Mouse (Mus musculus) activated CD4-positive, CD25-positive, alpha-beta regulatory T cell, adult 4 months (primary cell): ENCODE data around the gene Dnmt3a. TPM values are rescaled to one million over a fixed set of nuclear protein-coding genes. Genes with fewer than 3 reads are reported as not detected.

ENCODE experiments used
- ATAC-seq: one replicate; pipeline ENCODE4 v1.8.0; 2017
- polyA plus RNA-seq, 2 experiments: library from polyadenylated mRNA; unstranded; fragments of 100-300 nt; shearing (Covaris generic); gene quantifications; one replicate each; pipeline ENCODE4 v1.2.1; 2017

The Dnmt3a gene
- polyA plus RNA-seq, 2 experiments from 2014 or later, result 17.9 to 22.9 TPM

DNA sequence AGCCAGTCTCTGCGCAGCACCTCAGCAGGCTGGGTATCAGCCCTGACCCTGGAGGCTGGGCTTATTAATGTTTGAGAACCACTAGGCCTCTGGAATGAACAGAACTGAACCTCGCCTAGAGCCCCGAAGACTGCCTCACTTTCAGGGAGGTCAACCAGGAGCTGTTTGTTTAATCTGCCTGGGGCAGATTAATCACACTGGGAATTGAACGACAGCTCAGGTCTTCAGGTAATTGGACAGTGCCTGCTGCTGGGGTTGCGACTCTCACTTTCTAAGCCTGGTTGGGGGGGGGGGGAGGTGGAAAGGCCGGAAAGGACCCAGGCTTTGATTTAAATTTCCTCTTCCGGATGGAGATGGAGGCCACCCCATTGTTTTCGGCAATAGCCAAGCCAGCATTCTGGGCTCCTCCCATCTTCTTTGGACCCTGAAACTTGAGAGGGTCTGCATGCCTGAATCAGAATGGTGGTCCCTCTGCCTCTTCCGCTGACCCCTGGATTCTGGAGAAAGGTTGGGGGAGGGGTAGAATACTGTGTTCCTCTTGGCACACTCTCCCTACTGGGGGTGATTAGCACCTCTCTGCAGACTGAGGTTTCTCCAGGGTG is 79.2 kb downstream of the Dnmt3a start:
- ATAC-seq, result no peak

DNA sequence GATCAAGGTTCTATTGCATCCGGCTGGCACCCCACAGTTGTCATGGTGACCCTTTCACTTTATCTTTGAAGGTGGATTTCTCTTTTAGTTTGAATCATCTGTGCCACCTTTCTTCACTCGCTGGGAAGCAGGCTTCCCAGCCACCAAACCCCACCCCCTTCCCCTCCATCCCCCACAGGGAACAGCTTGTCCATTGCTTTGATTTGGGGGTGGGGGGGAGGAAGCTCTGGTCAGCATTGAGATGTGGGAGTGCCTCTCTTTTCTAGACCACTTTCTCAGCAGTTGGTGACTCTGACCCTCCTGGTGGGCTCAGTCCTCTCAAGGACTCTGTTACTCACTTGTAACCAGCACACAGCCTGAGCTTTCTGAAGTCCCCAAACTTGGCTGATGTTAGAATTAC is 80.8 kb downstream of the Dnmt3a start:
- ATAC-seq, result no peak

DNA sequence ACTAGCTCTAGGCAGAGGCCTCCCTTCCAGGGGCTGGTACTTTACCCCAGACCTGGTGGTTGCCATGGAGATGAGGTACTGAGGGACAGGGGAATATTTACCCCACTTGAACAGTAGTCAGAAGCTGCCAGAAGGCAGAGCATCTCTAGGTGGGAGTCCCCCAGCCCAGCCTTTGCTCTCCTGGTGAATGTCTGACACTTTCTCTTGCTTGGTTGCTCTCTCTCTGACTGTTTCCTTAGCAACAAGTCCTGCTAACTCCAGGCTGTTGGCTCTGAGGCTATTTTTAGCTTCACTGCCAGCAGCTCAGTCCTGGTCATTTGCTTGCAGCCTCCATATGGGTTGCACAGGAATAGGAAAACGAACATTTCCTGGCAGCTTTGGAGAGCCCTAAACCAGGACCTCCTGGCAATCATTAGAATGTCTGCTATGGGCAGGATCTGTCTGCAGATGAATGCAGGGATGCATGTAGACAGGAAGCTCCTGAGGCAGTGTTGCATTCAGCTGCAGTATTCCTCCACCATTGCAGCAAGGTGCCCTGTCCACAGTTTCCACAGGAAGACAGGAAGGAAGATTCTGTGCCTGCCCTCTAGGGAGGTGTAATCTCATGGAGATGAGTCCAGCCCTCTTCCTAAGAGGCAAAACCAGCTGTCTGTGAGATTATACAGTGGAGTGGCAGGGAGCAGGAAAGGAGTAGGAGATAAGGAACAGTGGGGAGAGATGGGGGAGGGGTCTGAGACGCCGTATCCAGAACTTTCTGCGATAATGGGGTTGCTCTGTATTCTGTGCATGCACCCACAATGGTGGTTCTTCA is 81.9 kb downstream of the Dnmt3a start:
- ATAC-seq, result no peak

DNA sequence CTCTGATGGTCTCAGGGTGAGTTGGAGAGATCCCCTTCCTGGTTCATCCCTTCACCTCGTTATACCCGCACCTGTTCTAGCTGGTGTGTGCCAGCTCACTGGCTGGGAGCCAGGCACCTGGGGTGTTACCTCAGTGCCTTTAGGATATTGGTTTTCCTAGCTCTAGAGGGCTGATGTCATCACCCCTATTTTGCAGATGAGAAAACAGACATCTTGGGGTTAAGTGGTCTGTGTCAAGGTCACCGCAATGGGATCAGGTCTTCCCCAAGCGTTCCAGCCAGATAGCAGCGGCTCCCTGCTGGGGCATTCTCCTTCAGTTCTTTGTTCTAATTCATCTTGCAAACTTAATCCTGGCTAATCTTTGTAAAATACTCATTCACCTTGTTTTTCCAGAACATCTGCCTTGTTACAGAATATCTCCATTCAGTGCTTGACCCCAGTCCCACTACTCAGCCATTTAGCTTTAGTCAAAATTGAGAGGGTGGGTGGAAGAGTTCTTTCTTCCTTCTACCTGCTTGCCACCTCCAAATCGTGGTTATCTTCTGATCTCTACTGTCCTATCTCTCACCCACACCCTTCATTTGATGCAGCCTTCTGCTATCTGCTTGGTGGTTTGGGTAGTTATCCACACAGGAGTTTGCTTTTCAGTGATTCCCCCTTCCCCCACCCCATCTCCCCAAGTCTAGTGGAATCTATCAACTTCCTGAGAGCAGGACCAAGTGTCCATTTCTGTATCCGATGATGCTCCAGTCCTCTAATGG is 84.2 kb downstream of the Dnmt3a start:
- ATAC-seq, result no peak

DNA sequence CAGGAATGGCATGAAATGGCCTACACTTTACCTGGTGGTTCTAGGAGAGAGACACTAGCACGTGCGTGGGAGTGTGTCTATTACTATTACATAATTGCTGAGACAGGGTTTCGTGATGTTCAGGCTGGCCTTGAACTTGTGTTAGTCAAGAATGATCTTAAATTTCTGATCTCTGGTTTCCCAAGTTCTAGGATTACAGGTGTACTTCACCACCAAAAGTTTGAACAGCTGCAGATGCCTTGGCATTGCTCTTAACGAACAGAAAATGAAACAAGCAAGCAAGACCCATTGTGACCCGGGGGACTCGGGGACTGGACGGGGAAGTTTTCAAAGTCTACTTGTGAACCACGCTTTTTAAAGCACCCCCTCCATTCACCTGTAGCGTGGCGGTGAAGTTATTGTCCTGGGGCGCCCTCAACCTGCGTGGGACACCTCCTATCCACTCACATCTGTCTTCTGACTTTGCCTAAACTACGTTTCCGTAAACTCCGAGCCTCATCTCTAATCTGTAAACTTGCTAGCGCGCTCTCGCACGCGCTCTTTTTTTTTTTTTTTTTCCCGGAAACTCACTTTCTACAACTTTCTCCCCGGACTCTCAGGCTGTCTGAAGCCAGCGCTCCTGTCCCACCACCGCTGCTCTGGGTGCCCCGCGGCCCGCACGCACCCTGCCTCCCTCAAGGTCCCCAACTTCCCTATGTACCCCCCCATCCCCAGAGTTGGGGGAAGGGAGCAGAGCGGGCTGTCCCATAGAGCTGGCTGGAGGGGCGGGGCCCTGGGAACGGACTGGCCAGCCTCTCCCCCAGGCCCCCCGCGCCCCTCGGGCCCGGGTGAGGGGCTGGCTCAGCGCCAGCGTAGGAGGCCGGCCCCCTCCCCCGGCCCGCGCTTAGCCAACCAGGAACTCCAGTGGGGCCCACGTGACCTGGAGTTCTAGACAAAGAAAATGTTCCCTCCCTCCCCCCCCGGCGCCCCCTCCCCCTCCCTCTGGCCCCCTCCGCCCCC is 85.2 kb downstream of the Dnmt3a start:
- ATAC-seq, result peak; percentile 67

DNA sequence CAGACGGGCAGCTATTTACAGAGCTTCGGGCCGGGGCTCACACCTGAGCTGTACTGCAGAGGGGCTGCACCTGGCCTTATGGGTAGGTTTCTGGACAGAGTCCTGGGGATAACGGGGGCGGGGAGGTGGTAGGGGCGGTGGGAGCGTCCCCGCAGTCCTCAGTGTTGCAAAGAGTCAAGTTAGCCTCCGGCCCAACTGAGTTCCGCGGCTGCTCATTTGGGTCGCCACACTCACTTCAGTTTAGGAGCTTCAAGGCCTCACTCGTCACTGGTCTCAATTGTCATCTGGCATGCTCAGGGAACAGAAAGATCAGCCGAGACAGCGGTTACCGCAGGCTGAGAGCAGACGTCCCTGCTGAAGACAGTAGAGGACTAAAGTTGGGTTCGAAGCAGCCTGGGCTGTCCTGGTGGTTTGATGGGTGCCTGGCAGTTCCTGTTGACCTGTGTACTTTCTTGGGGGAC is 86.0 kb downstream of the Dnmt3a start:
- peak; percentile 12 for ATAC-seq

DNA sequence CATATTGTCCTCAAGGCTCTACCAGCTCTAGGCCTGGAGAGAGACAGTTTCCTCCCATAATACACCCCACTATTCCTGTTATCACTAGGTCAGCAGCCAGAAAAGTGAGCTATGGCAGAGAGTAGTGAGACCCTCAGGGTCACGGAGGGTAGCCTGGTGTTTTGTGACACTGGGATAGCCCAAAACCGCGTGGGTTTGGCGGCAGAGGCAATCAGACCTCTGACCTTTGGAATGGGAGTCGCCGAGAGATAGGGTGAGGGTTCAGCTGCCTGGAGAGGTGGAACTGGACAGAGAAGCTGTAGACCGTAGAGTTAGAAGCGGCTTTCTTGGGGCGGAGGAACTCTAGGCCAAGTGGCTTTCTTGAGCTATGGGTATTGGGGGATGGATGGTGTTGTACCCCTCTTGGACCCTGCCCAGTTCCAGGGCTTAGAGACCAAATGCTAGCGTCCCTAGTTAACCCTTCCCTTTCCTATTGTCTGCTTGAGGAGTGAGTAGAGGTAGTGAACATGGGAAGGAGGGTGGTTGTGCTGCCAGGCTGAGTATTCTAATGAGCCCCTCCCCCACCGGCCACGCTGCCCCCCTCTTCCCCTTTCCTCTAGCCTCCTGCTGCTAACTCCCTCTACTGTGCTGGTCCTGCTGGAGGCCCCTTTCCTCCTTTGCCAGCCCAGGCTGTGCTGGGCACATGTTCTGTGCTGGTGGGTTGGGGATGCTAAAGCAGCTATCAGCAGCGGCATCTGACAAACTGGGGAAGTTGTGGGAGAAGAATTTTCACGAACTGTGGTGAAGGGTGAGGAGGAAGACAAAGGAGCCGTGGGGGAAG is 86.6 kb downstream of the Dnmt3a start:
- no peak for ATAC-seq

DNA sequence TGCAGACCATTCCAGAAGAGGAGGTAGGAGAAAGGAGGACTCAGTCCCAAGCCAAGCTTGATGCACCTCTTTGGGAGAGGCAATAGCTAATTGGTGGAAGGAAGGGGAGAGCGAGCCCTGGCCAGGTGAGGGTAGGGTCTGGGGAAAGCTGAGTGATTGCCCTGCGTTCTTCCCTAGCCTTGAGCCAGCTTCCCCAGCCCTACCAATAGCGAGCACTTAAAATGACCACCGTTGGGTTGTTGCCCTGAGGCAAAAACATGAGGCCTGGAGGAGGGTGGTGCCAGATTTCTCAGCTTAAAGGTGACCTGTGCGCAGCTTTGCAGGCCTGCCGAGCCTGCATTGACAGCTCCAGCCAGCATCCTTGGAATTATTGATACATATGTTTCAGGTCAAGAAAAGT is 87.5 kb downstream of the Dnmt3a start:
- ATAC-seq, result no peak

DNA sequence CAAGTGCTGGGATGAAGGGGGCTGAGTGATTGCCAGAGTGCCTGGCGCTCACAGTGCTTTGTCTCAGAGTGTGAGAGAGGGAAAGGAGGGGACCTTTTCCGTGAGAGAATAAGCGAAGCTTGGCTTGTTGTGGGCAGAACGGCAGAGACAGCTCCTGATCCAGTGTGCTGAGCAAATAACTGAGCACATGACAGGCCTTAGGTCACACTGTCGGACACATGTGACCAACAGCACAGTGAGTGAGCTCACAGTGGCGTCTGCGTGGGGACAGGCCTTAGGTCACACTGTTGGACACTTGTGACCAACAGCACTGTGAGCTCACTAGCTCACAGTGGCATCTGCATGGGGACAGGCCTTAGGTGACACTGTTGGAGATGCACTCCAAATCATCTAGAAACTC is 88.7 kb downstream of the Dnmt3a start:
- ATAC-seq, result no peak

DNA sequence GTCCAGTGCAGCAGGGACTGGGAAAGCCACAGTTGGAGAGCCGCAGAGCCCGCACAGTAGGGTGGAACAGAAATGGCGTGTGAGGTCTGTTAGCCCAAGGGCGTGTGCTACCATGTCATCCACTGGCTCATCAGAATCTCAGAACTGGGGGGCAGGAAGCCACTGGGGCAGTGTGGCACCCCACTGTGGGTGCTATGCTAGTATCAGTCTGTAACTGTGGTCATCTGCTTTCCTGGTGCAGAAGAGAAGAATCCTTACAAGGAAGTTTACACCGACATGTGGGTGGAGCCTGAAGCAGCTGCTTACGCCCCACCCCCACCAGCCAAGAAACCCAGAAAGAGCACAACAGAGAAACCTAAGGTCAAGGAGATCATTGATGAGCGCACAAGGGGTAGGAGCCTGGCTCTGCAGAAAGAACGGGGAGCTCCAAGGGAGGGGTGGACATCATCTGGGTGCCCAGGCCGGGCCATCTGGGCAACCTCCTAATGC is 91.3 kb downstream of the Dnmt3a start:
- no peak for ATAC-seq

DNA sequence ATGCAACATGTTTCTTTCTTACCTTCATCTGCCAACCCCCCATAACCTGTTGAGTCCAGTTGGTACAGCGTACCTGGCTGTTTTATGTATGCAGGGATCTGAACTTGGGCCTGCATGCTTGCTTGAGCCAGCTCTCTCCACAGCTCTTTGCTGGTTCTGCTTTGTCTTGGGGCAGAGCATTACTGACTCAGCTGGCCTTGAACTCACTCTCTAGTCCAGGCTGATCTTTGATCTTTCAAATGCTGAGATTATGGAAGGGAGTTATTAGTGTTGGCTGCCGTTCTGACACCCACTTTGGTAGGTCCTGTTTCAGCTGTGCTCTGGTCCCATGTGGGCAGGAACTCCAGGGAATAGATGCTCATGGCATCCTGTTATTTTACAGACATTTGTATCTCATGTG is 93.0 kb downstream of the Dnmt3a start:
- no peak for ATAC-seq

DNA sequence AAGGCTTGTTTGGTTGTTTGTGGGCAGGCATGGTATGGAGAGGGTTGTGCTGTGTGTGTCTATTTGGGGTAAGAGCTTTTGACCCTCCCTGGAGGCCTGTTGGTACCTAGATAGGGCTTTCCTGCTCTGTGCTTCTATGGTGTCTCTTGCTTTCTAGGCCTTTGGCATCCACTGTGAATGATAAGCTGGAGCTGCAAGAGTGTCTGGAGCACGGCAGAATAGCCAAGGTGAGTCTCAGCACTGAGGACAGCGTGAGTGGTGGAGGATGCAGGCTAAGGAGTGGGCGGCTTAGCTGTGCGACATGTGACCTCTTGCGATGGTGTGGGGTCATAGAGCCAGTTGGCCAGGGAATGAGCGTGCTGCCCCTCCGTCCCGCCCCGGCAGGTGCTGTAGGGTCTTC is 99.6 kb downstream of the Dnmt3a start:
- no peak for ATAC-seq

DNA sequence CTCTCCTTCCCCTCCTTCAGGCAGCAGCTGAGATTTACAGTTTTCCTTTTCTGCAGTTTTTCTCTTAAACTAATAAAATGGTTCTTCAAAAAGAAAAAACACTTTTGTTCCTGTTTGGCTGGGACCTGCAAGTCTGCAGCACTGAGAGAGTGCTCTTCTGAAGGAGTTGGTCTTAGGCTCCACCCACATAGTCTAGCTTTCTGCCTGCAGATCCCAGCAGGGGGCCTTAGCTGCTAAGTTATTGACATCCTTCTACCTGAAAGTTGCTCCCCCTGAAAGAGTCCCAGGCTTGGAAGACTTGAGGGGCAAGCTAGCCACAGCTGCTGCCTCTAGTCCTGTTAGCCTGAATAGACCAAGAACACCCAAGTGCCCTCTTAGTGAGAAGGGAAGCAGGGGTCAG is 100.5 kb downstream of the Dnmt3a start:
- no peak for ATAC-seq

DNA sequence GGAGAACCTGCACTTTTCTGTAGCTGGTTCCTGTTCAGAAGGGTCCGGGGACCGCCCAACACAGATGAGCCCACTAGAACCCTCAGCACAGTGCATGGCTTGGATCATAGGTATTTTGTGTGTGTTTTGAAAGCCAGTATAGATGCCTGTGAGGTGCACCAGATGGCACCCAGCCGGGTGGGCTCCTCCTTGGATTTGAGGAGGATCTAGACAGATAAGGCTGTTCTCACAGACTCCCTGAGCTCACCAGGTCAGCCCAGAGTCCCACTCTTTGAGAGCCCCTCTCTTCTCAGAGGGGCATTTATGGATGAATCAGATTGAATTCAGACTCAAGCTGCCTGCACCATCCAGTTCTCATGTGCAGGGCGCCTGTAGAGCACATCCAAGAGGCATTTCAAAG is 101.2 kb downstream of the Dnmt3a start:
- ATAC-seq, result no peak

DNA sequence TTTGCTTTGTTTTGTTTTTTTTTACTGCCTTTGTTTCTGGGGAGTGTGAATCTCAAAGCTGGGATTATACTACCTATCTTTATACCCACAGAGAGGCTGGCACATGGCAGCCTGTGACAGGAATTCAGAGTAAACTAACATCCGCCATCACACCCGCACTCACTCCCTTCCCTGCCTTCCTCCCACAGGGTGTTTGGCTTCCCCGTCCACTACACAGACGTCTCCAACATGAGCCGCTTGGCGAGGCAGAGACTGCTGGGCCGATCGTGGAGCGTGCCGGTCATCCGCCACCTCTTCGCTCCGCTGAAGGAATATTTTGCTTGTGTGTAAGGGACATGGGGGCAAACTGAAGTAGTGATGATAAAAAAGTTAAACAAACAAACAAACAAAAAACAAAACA is 101.6 kb downstream of the Dnmt3a start:
- no peak for ATAC-seq

DNA sequence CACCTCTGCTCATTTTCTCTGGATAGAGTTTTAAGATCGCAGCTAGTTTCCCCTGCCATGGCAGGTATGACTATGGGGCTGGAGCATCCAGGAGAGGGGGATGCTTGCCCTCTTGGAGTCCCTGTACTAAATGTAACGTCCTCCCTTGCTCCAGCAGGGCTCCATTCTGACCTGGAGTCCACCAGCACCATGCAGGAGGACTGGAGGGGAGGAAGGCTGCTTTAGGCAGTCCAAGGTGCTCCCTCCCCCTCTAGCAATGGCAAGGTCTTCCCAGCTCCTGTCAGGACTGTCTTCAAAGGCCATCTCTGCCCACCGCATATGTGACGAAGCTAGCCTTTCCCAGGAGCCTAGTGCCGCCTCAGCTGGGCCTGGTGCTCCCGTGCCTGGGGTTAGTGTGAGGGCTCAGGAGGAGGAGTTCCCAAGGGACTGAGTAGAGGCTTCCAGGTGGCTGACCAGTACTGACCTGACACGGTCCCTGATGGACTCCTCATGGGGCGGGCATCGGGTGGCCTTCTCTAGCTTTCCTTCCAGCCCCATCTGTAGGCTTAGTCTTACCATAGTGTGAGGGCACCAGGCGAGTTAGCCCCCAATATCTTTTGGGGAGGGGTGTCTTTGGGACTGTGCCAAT is 104.8 kb downstream of the Dnmt3a start:
- no peak for ATAC-seq

DNA sequence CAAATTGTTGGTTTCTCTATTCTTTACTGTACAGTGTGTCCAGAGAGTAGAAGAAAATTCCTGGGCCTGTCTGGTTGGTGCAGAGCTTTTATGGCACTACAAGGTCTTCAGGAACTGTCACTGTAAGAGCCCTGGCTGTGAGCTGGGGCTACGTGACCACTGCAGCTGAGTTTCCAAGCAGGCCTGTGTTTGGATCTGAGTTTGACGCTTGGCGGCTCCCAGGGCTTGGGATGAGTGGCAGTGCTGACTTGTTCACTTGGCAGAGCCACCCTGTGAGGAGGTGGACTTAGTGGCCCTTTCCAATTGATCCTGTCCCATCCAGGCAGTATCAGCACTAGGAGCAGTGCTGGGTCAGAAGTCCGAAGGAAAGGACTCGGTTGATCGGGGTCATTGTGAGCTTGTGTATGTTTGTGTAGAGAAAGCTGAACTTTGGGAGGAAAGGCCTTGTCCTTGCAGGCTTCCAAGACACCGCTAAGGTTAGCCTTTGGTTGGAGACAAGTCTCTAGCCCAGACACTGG is 106.1 kb downstream of the Dnmt3a start:
- ATAC-seq, result no peak

DNA sequence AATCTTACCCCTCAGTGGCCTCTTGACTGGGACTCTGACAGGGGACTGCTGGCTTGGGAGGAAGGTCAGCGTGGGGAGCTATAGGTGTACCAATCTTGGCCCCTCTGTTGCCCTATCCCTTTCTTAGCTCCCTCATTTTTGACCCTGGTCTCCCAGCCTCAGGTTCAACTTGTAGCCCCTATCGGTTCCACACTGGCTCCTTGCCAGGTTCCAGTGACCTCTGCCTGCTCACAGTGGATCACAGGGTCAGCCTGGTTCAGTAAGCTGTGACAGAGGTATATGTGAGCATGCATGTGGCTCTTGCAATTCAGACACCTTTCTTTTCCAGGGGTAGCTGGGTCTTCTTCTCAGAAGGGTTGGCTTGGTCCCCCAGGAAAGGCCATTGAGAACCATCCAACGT is 110.0 kb downstream of the Dnmt3a start:
- no peak for ATAC-seq

DNA sequence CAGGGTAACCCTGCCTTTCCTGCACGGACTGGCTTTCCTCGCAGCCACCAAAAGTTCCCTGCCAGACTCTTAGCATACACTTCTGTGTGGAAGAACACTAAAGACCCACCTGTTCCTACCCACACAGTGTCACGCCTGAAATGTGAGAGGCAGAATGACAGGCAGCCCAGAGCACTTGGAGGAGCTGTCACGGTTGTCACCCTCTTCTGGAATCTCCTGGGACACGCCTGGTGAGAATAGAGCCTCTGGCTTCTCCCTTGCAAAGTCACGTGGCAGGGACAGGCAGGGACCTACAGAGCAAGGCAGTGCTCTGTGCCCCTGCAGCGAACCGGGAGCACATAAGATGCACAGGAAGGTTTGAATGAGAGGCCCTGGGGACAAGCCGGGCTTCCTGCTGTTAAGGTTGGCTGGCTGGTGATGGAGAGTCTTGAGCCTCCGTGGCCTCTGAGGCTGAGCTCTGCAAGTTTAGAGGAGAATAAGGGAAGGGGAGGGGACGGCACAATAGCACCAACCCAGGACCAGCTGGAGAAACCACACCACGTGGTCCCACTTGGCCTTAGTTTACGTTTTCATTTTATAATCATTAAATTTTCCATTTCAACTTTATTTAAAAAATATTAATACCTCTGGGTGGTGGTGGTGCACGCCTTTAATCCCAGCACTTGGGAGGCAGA is 112.0 kb downstream of the Dnmt3a start:
- no peak for ATAC-seq

DNA sequence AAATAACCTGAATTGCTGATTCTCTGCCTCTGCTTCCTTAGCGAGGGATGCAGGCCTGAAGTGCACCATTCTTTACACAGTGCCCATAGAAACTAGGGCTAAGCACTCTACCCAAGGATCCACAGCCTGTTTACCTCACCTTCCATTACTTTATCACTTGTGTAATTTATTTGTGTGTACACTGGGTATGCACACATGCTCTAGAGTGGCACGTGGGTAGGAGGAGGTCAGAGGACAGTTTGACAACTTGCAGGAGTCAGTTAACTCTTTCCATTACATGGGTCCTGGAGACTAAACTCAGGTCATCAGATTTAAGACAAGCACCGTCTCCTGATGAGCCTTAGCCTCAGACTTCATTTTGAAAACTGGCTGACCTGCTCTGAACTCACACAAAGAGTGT is 112.8 kb downstream of the Dnmt3a start:
- ATAC-seq, result no peak
